Mouse (Mus musculus): ENCODE results near the gene Zfp493. TPM values are rescaled to one million over a fixed set of nuclear protein-coding genes. Genes with fewer than 3 reads are reported as not detected.
"Not testable (repeated sequence)": the region's sequence is repeated elsewhere in the genome, so short reads cannot be mapped to it uniquely, and the experiment has no call there.

Gene Zfp493
- polyA plus RNA-seq, 1 experiment from 2014 or later: 3.7 TPM

- H3K9ac ChIP-seq (ENCODE audit: low read depth, low read length): no peak overlapping the region
- H3K4me3 ChIP-seq (ENCODE audit: low read length): no peak overlapping the region
- H3K27ac ChIP-seq (ENCODE audit: low read depth, low read length): no peak overlapping the region
- H3K4me2 ChIP-seq (replicated peaks; ENCODE audit: low read depth, low read length): no peak overlapping the region
- H3K27me3 ChIP-seq (ENCODE audit: control insufficient read depth, insufficient read depth, low read length): no peaks in the 10 kb centered on the region
- H3K9me3 ChIP-seq (ENCODE audit: control insufficient read depth, low read length): peaks cover 4% of the 10 kb centered on the region; the same call in 1 of the 2 replicates
- no peaks in the 10 kb centered on the region for H3K36me3 ChIP-seq (ENCODE audit: control insufficient read depth, insufficient read depth, low read length)
- no peak for ATAC-seq (ENCODE audit: low FRiP score, low TSS enrichment)
- WGBS: 97% methylated on average over 10 of the region's 10 CpGs
- no peaks in the 10 kb centered on the region for H3K4me1 ChIP-seq (ENCODE audit: control insufficient read depth, insufficient read depth, low read length)
Measured at GRCm38 (mm10) chr13:67791921-67792455, 12.5 kb downstream of the Zfp493 start.

- H3K4me3 ChIP-seq (ENCODE audit: low read length): no peak overlapping the region
- H3K4me1 ChIP-seq (ENCODE audit: control insufficient read depth, insufficient read depth, low read length): no peaks in the 10 kb centered on the region
- no peak overlapping the region for H3K27ac ChIP-seq (ENCODE audit: low read depth, low read length)
- WGBS: 76% methylated on average over 3 of the region's 3 CpGs
- H3K4me2 ChIP-seq (replicated peaks; ENCODE audit: low read depth, low read length): no peak overlapping the region
- no peaks in the 10 kb centered on the region for H3K9me3 ChIP-seq (ENCODE audit: control insufficient read depth, low read length)
- no peaks in the 10 kb centered on the region for H3K36me3 ChIP-seq (ENCODE audit: control insufficient read depth, insufficient read depth, low read length)
- no peak for ATAC-seq (ENCODE audit: low FRiP score, low TSS enrichment)
- H3K9ac ChIP-seq (ENCODE audit: low read depth, low read length): no peak overlapping the region
- no peaks in the 10 kb centered on the region for H3K27me3 ChIP-seq (ENCODE audit: control insufficient read depth, insufficient read depth, low read length)
Measured at GRCm38 (mm10) chr13:67798618-67799017, 19.1 kb downstream of the Zfp493 start.

- ATAC-seq (ENCODE audit: low FRiP score, low TSS enrichment); H3K4me2 ChIP-seq (replicated peaks; ENCODE audit: low read depth, low read length); H3K36me3 ChIP-seq (ENCODE audit: control insufficient read depth, insufficient read depth, low read length); H3K9me3 ChIP-seq (ENCODE audit: control insufficient read depth, low read length); H3K4me1 ChIP-seq (ENCODE audit: control insufficient read depth, insufficient read depth, low read length); H3K27ac ChIP-seq (ENCODE audit: low read depth, low read length); H3K4me3 ChIP-seq (ENCODE audit: low read length); H3K27me3 ChIP-seq (ENCODE audit: control insufficient read depth, insufficient read depth, low read length); H3K9ac ChIP-seq (ENCODE audit: low read depth, low read length): not testable (repeated sequence)
- 89% methylated on average over 3 of the region's 3 CpGs for WGBS
Measured at GRCm38 (mm10) chr13:67799151-67799550, 19.7 kb downstream of the Zfp493 start.

DNA sequence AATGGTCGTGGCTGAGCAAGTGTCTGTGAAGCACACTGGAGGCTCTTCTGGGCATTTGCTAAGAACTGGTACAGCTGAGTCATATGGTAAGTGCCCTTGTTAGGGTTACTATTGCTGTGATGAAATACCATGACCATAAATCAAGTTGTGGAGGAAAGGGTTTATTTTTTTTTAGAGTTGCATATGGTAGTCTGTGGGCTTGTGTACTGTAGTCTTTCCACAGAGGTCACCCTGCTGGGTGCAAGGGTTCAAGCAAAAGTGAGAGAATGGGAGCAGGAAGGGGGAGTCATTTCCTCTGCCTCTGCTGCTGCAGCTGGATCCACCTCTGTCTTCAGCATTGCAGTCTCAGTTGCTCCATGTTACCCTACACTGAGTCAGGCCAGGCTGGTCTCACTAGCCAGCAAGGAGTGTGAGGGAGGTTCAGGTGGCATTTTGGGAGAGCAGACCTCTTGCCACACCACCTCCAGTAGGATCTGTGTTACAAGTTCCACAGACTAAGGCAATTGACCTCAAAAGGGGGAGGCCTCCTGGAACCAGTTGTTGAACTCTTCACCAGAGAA is 32.2 kb downstream of the Zfp493 start:
- Histone ChIP-seq H3K4me1 (ENCODE audit: control insufficient read depth, insufficient read depth, low read length) (no peaks in the 10 kb centered on the region), H3K4me3 (ENCODE audit: low read length) (no peak overlapping the region), H3K27me3 (ENCODE audit: control insufficient read depth, insufficient read depth, low read length) (no peaks in the 10 kb centered on the region), H3K27ac (ENCODE audit: low read depth, low read length) (no peak overlapping the region), H3K9ac (ENCODE audit: low read depth, low read length) (no peak overlapping the region), H3K36me3 (ENCODE audit: control insufficient read depth, insufficient read depth, low read length) (no peaks in the 10 kb centered on the region), H3K9me3 (ENCODE audit: control insufficient read depth, low read length) (no peaks in the 10 kb centered on the region), H3K4me2 (replicated peaks; ENCODE audit: low read depth, low read length) (no peak overlapping the region)
- no peak for ATAC-seq (ENCODE audit: low FRiP score, low TSS enrichment)
- WGBS: 63% methylated on average over 1 of the region's 1 CpGs

DNA sequence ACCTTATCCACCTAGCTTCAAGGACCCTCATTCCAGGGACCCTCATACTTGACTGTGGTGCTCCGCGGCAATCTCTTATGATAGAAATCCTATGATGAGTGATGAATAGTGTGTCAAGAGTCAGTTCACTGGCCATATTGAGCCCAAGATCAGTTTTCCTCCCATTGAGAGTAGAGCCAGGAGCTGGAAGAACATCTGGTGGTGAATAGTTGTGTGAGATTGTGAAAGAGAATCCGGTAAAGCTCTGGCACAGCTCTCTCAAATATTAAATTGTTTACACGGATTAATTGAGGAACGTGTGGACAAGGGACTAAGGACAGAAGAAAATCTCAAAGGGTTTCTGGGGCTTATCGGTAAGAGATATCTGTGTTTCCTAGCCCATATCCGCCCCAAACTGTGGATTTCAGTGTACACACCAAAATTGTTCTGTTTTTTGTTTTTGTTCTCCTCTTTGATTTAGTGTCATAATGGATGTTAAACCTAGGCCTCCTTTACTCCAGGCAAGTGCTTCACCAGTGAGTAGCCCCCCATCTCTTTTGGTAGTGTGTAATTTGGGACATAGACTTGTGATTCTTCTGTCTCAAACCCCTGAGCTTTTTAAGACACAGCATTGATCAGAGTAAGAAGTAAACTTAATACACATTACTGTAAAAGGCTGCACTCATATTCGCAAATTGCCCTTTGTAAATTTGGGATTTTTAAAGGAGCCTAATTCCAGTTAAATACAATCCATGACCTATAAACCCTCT is 33.6 kb downstream of the Zfp493 start:
- Histone ChIP-seq H3K27me3 (ENCODE audit: control insufficient read depth, insufficient read depth, low read length) (no peaks in the 10 kb centered on the region), H3K4me2 (replicated peaks; ENCODE audit: low read depth, low read length) (peak overlapping the region; percentile 68), H3K4me1 (ENCODE audit: control insufficient read depth, insufficient read depth, low read length) (no peaks in the 10 kb centered on the region), H3K4me3 (ENCODE audit: low read length) (peak overlapping the region; percentile 88), H3K27ac (ENCODE audit: low read depth, low read length) (0 out of 2 replicates have a peak overlapping the region, but pooled peaks have one; percentile 85), H3K9me3 (ENCODE audit: control insufficient read depth, low read length) (no peaks in the 10 kb centered on the region), H3K9ac (ENCODE audit: low read depth, low read length) (no peak overlapping the region), H3K36me3 (ENCODE audit: control insufficient read depth, insufficient read depth, low read length) (no peaks in the 10 kb centered on the region)
- WGBS: 80% methylated on average over 8 of the region's 8 CpGs
- no peak; the same call in 1 of the 2 replicates for ATAC-seq (ENCODE audit: low FRiP score, low TSS enrichment)

DNA sequence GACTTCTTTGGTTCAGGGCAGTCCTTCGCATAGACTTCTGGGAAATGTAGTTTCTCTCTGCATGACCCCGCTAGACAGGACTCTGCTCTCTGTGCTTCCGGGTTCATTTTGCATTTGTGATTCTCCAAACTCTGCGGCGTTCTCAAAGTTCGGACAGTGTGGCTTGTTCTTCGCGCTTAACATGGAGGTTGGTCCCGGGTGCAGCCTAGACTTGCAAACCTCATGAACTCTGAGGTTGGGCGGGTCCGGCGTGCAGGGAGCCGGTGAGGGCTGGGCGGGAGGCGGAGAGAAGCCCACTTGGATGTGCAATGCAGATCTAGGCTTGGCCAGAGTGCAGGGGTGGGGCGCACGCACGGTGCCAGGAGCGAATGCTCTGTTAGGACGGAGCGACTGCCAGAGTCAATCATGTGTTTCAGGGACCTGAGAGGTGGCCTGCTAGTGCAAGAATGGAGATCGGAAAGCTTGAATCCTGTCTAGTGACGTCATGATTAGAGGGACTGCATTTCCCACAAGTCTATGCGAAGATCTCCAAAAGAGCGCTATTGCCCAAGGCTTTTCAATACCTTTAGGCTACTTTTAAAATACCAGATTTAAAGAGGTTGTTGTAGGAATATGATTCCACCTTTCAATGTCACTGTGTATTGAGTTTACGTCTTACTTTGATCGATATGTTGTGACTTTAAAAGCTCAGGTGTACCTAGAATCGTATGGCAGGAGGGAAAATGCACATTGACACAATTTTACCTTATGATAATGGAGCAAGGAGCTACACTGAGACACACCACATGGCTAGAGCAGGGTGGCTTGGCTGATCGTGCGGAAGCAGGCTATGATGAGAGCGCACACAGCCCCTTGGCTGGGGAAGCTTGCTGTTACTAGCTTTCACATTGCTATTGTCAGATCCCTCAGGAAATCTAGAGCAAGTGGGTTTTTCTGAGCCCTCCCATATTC is 34.5 kb downstream of the Zfp493 start, which contains the start of gene Zfp273:
Gene Zfp273, plus strand, starts transcription at position 31 of the 951 bp plus-strand sequence.
- H3K4me1 ChIP-seq (ENCODE audit: control insufficient read depth, insufficient read depth, low read length): no peaks in the 10 kb centered on the region
- peak within 1 kb of the TSS; percentile 68 for H3K4me2 ChIP-seq (replicated peaks; ENCODE audit: low read depth, low read length)
- 5% methylated on average over 31 of the region's 31 CpGs for WGBS
- no peaks in the 10 kb centered on the region for H3K27me3 ChIP-seq (ENCODE audit: control insufficient read depth, insufficient read depth, low read length)
- H3K4me3 ChIP-seq (ENCODE audit: low read length): peak within 1 kb of the TSS; percentile 88
- peak within 1 kb of the TSS; percentile 63; the same call in 1 of the 2 replicates for H3K9ac ChIP-seq (ENCODE audit: low read depth, low read length)
- no peaks in the 10 kb centered on the region for H3K9me3 ChIP-seq (ENCODE audit: control insufficient read depth, low read length)
- no peaks in the 10 kb centered on the region for H3K36me3 ChIP-seq (ENCODE audit: control insufficient read depth, insufficient read depth, low read length)
- H3K27ac ChIP-seq (ENCODE audit: low read depth, low read length): peak within 1 kb of the TSS; percentile 85
- peak; percentile 96 for ATAC-seq (ENCODE audit: low FRiP score, low TSS enrichment)

DNA sequence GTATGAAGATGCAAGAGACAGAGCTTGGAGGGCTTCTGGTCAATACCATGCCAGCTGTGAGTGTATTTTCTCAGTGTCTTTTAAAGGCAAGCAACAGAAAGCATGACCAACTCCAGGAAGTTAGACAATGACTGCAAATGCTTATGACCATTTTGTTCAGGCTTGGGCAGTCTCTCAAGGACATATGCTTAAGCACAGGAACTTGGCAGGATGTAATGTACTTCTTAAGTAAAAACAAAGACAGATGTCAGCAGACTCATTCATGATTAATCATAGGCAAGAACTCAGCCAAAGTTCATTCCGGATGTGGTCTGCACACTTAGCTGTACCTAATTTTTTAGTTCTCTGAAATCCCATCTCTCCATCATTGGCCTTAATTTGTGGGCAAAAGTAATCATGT is 39.1 kb downstream of the Zfp493 start:
- Histone ChIP-seq H3K4me3 (ENCODE audit: low read length) (no peak overlapping the region), H3K9me3 (ENCODE audit: control insufficient read depth, low read length) (no peaks in the 10 kb centered on the region), H3K36me3 (ENCODE audit: control insufficient read depth, insufficient read depth, low read length) (no peaks in the 10 kb centered on the region), H3K4me2 (replicated peaks; ENCODE audit: low read depth, low read length) (no peak overlapping the region), H3K27me3 (ENCODE audit: control insufficient read depth, insufficient read depth, low read length) (no peaks in the 10 kb centered on the region), H3K9ac (ENCODE audit: low read depth, low read length) (no peak overlapping the region), H3K4me1 (ENCODE audit: control insufficient read depth, insufficient read depth, low read length) (no peaks in the 10 kb centered on the region), H3K27ac (ENCODE audit: low read depth, low read length) (no peak overlapping the region)
- no peak for ATAC-seq (ENCODE audit: low FRiP score, low TSS enrichment)
- 87% methylated on average over 1 of the region's 1 CpGs for WGBS

DNA sequence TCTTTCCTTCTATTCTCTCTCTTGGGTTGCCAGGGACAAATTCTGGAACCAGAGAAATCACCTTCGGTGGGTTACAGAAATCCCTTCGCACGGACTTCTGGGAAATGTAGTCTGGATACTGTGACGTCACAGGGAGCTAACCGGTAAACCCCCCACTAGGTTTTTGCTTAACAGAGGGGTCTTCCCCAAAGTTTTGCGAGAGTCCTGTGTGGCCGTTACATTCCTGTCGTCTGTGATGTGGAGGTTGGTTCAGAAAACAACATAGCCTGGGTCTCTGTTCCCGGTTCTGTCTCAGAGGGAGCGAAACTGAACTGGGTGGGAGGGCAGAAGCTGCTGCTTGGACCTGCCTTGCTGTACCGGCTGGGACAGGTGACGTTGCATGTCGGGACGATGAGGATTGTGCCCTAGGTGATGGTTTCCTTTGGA is 51.4 kb downstream of the Zfp493 start, which contains the start of gene Gm10037:
Gene Gm10037, plus strand, starts transcription at position 196 of the 426 bp plus-strand sequence.
- Histone ChIP-seq H3K27ac (ENCODE audit: low read depth, low read length) (no peak within 1 kb of the TSS), H3K9me3 (ENCODE audit: control insufficient read depth, low read length) (peaks cover 7% of the 10 kb centered on the region), H3K36me3 (ENCODE audit: control insufficient read depth, insufficient read depth, low read length) (peaks cover 8% of the 10 kb centered on the region; the same call in 1 of the 2 replicates), H3K9ac (ENCODE audit: low read depth, low read length) (peak within 1 kb of the TSS; percentile 32), H3K4me2 (replicated peaks; ENCODE audit: low read depth, low read length) (peak within 1 kb of the TSS; percentile 41), H3K4me1 (ENCODE audit: control insufficient read depth, insufficient read depth, low read length) (no peaks in the 10 kb centered on the region), H3K27me3 (ENCODE audit: control insufficient read depth, insufficient read depth, low read length) (no peaks in the 10 kb centered on the region), H3K4me3 (ENCODE audit: low read length) (peak within 1 kb of the TSS; percentile 48)
- 4% methylated on average over 14 of the region's 14 CpGs for WGBS
- ATAC-seq (ENCODE audit: low FRiP score, low TSS enrichment): peak; percentile 80
